Mouse (Mus musculus) testis, adult 2 months (tissue): ENCODE results near the gene Olfr201.
"Not testable (repeated sequence)": the region's sequence is repeated elsewhere in the genome, so short reads cannot be mapped to it uniquely, and the experiment has no call there.

Experiments used
- CTCF ChIP-seq: fragments of 200-500 bp; IDR thresholded peaks from 2 replicates; pipeline ENCODE4 v1.5.1; 2012; ENCODE audit warnings: low read depth, mild to moderate bottlenecking, inconsistent platforms, low read length, moderate library complexity; ENCODE audit not compliant: control insufficient read depth, insufficient read depth, insufficient replicate concordance
- POLR2A ChIP-seq: fragments of 200-500 bp; IDR thresholded peaks from 2 replicates; pipeline ENCODE4 v1.6.1; 2012; ENCODE audit warnings: low read depth, mild to moderate bottlenecking, inconsistent platforms, low read length, moderate library complexity; ENCODE audit not compliant: control insufficient read depth

DNA sequence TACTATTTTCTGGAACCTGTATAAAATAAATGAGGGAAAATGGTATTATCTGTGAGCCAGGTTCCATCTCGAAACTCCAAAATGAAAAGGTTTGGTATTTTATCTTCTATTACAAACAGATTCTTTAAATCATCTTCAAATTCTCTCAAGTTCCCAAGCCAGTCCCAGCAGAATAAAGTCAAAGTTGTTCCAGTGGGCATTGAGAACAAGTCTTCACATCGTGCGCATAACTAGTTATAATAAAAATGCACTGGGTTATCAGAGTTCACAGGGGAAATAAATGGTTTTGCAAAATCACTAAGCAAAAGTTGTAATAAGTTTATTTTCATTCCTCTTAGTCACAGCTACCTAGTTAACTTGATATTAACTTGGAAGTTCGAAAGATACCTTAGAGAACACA is at the start of gene Olfr201:
- not testable (repeated sequence) for TF ChIP-seq POLR2A, CTCF
